Mouse (Mus musculus) small intestine, adult 2 months (tissue): ENCODE results near the gene Nfia.

Experiments used
- CTCF ChIP-seq: fragments of 200-500 bp; IDR thresholded peaks from 2 replicates; pipeline ENCODE4 v1.5.1; 2012; ENCODE audit warnings: low read depth, mild to moderate bottlenecking, control low read depth, inconsistent platforms, low read length, moderate library complexity, mixed read lengths; ENCODE audit not compliant: insufficient replicate concordance, insufficient read length; ENCODE audit errors: extremely low read depth
- POLR2A ChIP-seq: fragments of 200-500 bp; IDR thresholded peaks from 2 replicates; pipeline ENCODE4 v1.6.1; 2012; ENCODE audit warnings: low read depth, mild to moderate bottlenecking, control low read depth, inconsistent platforms, low read length, moderate library complexity

- TF ChIP-seq POLR2A, result no peak
- TF ChIP-seq CTCF, result no peak
These were observed 34.4 kb downstream of the Nfia start for GRCm38 (mm10) chr4:97806924-97807323.
